Mouse (Mus musculus) neural tube, embryonic 11.5 days (tissue): Measurements from ENCODE around the gene Pank2. TPM values are rescaled to one million over a fixed set of nuclear protein-coding genes. Genes with fewer than 3 reads are reported as not detected.
"Not testable (repeated sequence)": the region's sequence is repeated elsewhere in the genome, so short reads cannot be mapped to it uniquely, and the experiment has no call there.

Experiments used
- ATAC-seq: fragments of 200-750 bp; cut with Nextera tagmentation; 2 replicates; pipeline ENCODE4 v1.8.0; 2017; ENCODE audit warnings: moderate number of reproducible peaks, mild to moderate bottlenecking, moderate TSS enrichment, moderate library complexity; ENCODE audit not compliant: insufficient read depth, low FRiP score, low TSS enrichment
- DNase-seq: peaks from one replicate; pipeline ENCODE4 v3.0.0-alpha.2; 2015; ENCODE audit warnings: low spot score
- H3K27ac ChIP-seq: fragments of 300-500 bp; sonication (generic); 2 replicates; pipeline ENCODE4 v1.5.1; 2014; ENCODE audit warnings: low read depth, mild to moderate bottlenecking, low read length
- H3K27me3 ChIP-seq: fragments of 300-500 bp; sonication (generic); 2 replicates; pipeline ENCODE4 v1.6.1; 2014; ENCODE audit warnings: mild to moderate bottlenecking, low read length, mixed read lengths; ENCODE audit not compliant: control insufficient read depth, insufficient read depth
- H3K36me3 ChIP-seq: fragments of 300-500 bp; sonication (generic); 2 replicates; pipeline ENCODE4 v1.6.1; 2014; ENCODE audit warnings: mild to moderate bottlenecking, low read length, moderate library complexity, mixed read lengths; ENCODE audit not compliant: control insufficient read depth, insufficient read depth
- H3K4me1 ChIP-seq: fragments of 300-500 bp; sonication (generic); 2 replicates; pipeline ENCODE4 v1.6.1; 2014; ENCODE audit warnings: low read length, mixed read lengths; ENCODE audit not compliant: control insufficient read depth, insufficient read depth
- H3K4me2 ChIP-seq: fragments of 300-500 bp; sonication (generic); 2 replicates; pipeline ENCODE4 v1.6.1; 2014; ENCODE audit warnings: low read depth, mild to moderate bottlenecking, moderate library complexity
- H3K4me3 ChIP-seq: fragments of 300-500 bp; sonication (generic); 2 replicates; pipeline ENCODE4 v1.5.1; 2014; ENCODE audit warnings: low read depth, low read length
- H3K9ac ChIP-seq: fragments of 300-500 bp; sonication (generic); 2 replicates; pipeline ENCODE4 v1.6.1; 2014; ENCODE audit warnings: mild to moderate bottlenecking, low read length
- H3K9me3 ChIP-seq: fragments of 300-500 bp; sonication (generic); 2 replicates; pipeline ENCODE4 v1.6.1; 2016; ENCODE audit warnings: low read length; ENCODE audit not compliant: control insufficient read depth
- WGBS: fragments of 180-500 bp; shearing (Covaris S2); extraction: QIAGEN DNeasy Blood & Tissue Kit; methylation state at CpG from one replicate; pipeline ENCODE4 v1.1.7; 2014; 5-methylcytosine and 5-hydroxymethylcytosine counted together
- polyA plus RNA-seq: library from polyadenylated mRNA; unstranded; fragments of >200 nt; fragmentation: Nextera tagmentation; extraction: Ambion mirVana; gene quantifications from 2 replicates; pipeline ENCODE4 v1.2.1, GENCODE M21; 2014

Gene Pank2
- polyA plus RNA-seq, 1 experiment from 2014 or later: 58.2 TPM

DNA sequence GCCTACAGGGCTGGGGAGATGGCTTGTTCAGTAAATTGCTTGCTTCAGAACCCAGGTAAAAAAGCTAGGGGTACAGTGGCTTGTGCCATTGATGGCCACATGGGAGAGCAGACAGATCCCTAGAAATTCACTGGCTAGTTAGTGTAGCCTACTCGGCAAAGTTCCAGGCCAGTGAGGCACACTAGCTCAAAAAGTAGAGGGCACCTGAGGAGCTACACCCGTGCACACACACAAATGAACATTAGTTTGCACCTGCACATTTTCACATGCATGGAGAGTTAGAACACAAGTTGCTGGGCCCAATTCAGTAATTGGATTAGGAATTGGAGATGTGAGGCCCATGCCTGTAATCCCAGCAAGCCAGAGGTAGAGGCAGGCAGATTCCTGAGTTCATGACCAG is 2.8 kb downstream of the Pank2 start:
- H3K9me3 ChIP-seq: no peaks in the 10 kb centered on the region
- no peak overlapping the region for H3K4me2 ChIP-seq
- no peaks in the 10 kb centered on the region for H3K36me3 ChIP-seq
- 85% methylated on average over 2 of the region's 2 CpGs for WGBS
- H3K4me3 ChIP-seq: no peak overlapping the region
- no peak overlapping the region for H3K27ac ChIP-seq
- H3K27me3 ChIP-seq: no peaks in the 10 kb centered on the region
- H3K9ac ChIP-seq: no peak overlapping the region
- DNase-seq (no peak), ATAC-seq (no peak)
- H3K4me1 ChIP-seq: peaks cover 14% of the 10 kb centered on the region

DNA sequence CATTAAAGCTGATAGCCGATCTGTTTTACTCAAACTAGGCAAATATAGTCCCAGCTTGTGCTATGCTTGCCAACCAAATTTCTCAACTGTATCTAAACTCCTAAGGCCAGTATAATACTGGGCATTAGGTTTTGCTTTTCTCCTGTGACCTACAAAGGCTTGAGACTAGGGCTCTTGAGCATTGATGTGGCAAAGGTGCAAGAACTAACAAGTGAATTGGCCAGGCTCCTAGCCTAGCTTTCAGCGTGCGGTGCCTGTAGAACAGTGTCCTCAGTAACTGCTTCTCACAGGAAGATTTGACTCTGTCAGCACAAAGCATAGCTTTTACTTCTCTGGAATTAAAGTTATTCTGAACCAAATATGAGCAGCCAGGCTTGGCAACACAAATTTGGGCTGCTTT is 13.2 kb downstream of the Pank2 start:
- WGBS: 97% methylated on average over 3 of the region's 3 CpGs
- no peaks in the 10 kb centered on the region for H3K4me1 ChIP-seq
- DNase-seq: no peak
- no peak for ATAC-seq
- H3K9ac ChIP-seq: no peak overlapping the region
- H3K4me2 ChIP-seq: no peak overlapping the region
- peaks cover 10% of the 10 kb centered on the region for H3K36me3 ChIP-seq
- H3K27ac ChIP-seq: no peak overlapping the region
- H3K9me3 ChIP-seq: no peaks in the 10 kb centered on the region
- no peaks in the 10 kb centered on the region for H3K27me3 ChIP-seq
- no peak overlapping the region for H3K4me3 ChIP-seq

DNA sequence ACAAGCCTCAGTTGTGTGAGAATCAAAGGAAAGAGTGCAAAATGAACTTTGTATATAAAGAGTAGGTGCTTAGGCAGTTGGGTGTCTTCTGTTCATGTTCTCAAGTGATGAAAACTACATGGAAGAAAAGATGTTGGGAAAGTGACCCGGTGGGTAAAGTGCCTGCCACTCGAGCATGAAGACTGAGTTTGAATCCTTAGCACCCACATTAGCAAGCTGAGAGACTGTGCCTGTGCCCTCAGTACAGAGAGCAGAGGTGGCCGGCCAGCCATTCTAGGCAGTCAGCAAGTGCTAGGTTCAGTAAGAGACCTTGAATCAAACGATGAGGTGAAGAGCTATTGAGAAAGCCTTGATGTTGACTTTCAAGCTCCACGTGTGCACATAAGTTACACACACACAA is 14.4 kb downstream of the Pank2 start:
- Histone ChIP-seq H3K27me3 (no peaks in the 10 kb centered on the region), H3K9me3 (no peaks in the 10 kb centered on the region), H3K4me3 (no peak overlapping the region), H3K27ac (no peak overlapping the region), H3K36me3 (peaks cover 12% of the 10 kb centered on the region), H3K4me2 (no peak overlapping the region), H3K9ac (no peak overlapping the region), H3K4me1 (no peaks in the 10 kb centered on the region)
- ATAC-seq (no peak), DNase-seq (no peak)
- WGBS: 93% methylated on average over 5 of the region's 5 CpGs

DNA sequence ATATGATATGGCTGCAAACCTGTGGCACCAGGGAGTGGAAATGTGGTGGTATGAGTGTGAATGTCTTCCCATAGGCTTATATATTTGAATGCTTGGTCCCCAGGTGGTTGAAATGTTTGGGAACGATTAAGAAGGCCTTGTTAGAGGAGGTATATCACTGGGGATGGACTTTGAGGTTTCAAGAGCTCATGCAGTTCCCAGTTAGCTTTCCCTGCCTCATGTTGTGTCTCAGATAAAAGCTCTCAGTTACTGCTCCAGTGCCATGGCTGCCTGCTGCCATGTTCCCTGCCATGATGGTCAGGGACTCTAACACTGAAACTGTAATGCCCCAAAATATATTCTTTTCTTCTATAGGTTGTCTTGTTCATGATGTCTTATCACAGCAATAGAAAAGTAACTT is 19.3 kb downstream of the Pank2 start:
- Histone ChIP-seq H3K36me3 (peaks cover 7% of the 10 kb centered on the region), H3K27ac (no peak overlapping the region), H3K27me3 (no peaks in the 10 kb centered on the region), H3K9me3 (no peaks in the 10 kb centered on the region), H3K4me1 (no peaks in the 10 kb centered on the region), H3K4me2 (no peak overlapping the region), H3K4me3 (no peak overlapping the region), H3K9ac (no peak overlapping the region)
- no peak for ATAC-seq
- WGBS: 89% methylated on average over 1 of the region's 1 CpGs
- no peak for DNase-seq

DNA sequence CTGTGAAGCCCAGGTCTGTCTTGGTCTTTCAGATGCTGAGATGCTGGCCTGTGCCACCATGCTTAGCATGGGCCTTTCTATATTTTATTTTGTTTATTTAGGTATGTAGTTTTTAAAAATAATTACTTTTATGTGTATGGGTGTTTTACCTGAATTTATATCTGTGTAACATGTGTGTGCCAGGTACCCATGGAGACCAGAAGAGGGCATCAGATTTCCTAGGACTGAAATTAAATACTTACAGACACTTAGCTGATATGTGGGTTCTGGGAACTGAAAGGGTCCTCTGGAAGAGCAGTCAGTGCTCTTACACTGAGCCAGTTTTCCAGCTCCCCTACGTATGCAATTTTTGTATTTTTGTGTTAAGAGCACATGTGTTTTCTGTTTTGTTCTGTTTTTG is 24.0 kb downstream of the Pank2 start:
- no peak overlapping the region for H3K4me2 ChIP-seq
- 94% methylated on average over 1 of the region's 1 CpGs for WGBS
- DNase-seq: no peak
- H3K27me3 ChIP-seq: no peaks in the 10 kb centered on the region
- H3K4me3 ChIP-seq: no peak overlapping the region
- ATAC-seq: no peak
- no peak overlapping the region for H3K27ac ChIP-seq
- no peak overlapping the region for H3K9ac ChIP-seq
- H3K9me3 ChIP-seq: no peaks in the 10 kb centered on the region
- peaks cover 9% of the 10 kb centered on the region for H3K36me3 ChIP-seq
- H3K4me1 ChIP-seq: no peaks in the 10 kb centered on the region

DNA sequence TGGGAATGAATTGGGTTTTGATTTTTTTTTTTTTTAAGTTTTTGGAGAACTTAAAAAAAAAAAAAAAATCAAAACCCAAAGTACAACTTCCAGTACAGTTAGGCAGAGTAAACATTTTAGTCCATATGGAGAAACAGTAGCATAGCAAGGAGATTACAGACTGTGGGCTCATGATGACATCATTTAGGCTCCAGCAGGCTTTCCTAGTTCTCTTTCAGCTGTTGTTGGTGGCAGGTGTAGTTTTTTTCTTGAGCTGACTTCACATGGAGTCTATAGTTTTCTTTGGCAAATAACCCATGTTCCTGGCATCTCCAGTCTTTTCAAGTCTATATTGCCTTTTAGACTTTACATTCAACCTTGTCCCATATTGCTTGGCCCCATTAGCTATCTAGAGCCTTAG is 28.4 kb downstream of the Pank2 start:
- no peak overlapping the region for H3K9ac ChIP-seq
- no peak overlapping the region for H3K27ac ChIP-seq
- no peak for DNase-seq
- ATAC-seq: no peak
- H3K4me3 ChIP-seq: no peak overlapping the region
- no peaks in the 10 kb centered on the region for H3K27me3 ChIP-seq
- no peaks in the 10 kb centered on the region for H3K9me3 ChIP-seq
- H3K4me2 ChIP-seq: no peak overlapping the region
- no peaks in the 10 kb centered on the region for H3K4me1 ChIP-seq
- peaks cover 17% of the 10 kb centered on the region for H3K36me3 ChIP-seq

DNA sequence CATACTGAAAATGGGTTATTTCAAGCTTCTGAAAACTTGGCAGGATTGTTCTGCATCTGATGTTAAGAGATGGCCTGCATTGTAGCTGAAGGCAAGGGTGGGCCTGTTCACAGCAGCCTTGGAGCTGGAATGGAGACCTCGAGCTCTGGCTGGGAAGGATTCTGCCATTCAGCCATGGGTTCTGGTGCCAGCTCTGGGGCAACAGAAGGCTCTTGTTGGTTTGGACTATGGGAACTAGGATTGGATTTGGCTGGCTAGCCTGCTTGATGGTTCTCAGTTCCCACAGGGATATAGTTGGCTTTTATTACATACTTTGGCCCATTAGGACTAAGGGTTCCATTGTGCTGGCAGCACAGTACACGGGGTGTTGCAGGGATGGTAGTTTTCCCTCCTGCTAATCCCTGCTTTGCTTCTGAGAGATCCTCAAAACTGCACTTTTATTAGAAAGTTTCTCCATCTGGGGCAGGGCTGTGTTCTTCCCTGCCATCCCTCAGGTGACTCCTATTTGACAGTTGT is 34.5 kb downstream of the Pank2 start:
- H3K9ac ChIP-seq: no peak overlapping the region
- no peaks in the 10 kb centered on the region for H3K27me3 ChIP-seq
- no peak overlapping the region for H3K4me2 ChIP-seq
- peaks cover 13% of the 10 kb centered on the region for H3K36me3 ChIP-seq
- no peak for DNase-seq
- no peaks in the 10 kb centered on the region for H3K4me1 ChIP-seq
- H3K9me3 ChIP-seq: no peaks in the 10 kb centered on the region
- no peak overlapping the region for H3K4me3 ChIP-seq
- no peak overlapping the region for H3K27ac ChIP-seq
- no peak for ATAC-seq
- 90% methylated on average over 2 of the region's 2 CpGs for WGBS

DNA sequence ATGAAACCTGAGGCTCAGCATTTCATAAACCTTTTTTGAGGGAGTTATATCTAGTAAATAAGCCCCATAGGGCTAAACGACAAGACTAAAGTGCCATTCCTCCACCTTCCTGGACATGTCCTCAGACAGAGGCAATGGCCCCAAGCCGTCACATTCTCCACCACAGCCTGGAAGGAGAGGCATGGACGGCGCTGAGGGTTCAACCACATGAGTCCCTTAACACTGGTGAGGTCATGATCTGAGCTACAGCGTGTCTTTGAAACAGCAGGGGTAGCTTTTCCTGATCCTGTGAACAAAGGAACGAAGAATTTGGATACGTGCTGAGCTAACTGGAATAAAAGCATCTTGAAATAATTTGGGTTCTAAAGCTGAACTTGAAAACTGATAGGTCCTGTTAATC is 36.4 kb downstream of the Pank2 start:
- H3K4me1 ChIP-seq, H3K4me2 ChIP-seq, H3K9ac ChIP-seq, H3K27me3 ChIP-seq, ATAC-seq, DNase-seq, H3K27ac ChIP-seq, H3K9me3 ChIP-seq, H3K36me3 ChIP-seq, H3K4me3 ChIP-seq: not testable (repeated sequence)
- WGBS: 63% methylated on average over 7 of the region's 7 CpGs

DNA sequence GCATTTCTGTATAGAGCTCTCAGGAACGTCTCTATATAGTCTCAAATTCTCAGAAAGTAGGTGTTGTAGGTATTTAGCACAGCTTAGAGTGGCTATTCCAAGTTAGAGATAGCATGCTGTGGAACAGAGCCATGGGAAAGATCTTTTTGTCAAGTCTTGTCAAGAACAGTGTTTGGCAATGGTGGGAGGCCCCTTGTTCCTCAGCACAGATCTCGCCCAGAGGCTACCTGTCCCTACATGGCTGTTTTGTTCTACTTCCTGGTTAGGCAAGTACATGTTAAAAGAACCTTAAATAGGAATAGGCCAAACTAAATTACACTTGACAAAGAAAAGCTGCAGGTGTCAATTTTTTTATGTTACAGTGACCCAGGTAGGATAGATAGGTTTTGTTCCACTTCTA is 38.2 kb downstream of the Pank2 start:
- Histone ChIP-seq H3K27me3 (no peaks in the 10 kb centered on the region), H3K9me3 (no peaks in the 10 kb centered on the region), H3K4me2 (no peak overlapping the region), H3K36me3 (peaks cover 5% of the 10 kb centered on the region; the same call in 1 of the 2 replicates), H3K4me1 (no peaks in the 10 kb centered on the region), H3K4me3 (no peak overlapping the region), H3K9ac (no peak overlapping the region), H3K27ac (no peak overlapping the region)
- no peak for DNase-seq
- ATAC-seq: no peak
- WGBS: 92% methylated on average over 2 of the region's 2 CpGs
